Mouse (Mus musculus) olfactory bulb, adult 2 months (tissue): ENCODE data around the gene Slc16a6.

Experiments
- CTCF ChIP-seq: fragments of 200-500 bp; IDR thresholded peaks from 2 replicates; pipeline ENCODE4 v1.5.1; 2012; ENCODE audit warnings: low read depth, mild to moderate bottlenecking, low read length, moderate library complexity; ENCODE audit not compliant: insufficient read depth
- POLR2A ChIP-seq: fragments of 200-500 bp; IDR thresholded peaks from 2 replicates; pipeline ENCODE4 v1.6.1; 2012; ENCODE audit warnings: mild to moderate bottlenecking, low read depth, low read length, moderate library complexity; ENCODE audit not compliant: insufficient read depth

- TF ChIP-seq CTCF, result no peak
- TF ChIP-seq POLR2A, result no peak
These were observed 31.1 kb downstream of the Slc16a6 start for GRCm38 (mm10) chr11:109442166-109442730.
